Mouse (Mus musculus) ES-Bruce4 (cell line): ENCODE results near the gene Ipo5.

Experiments used
- CTCF ChIP-seq: IDR thresholded peaks from one replicate; pipeline ENCODE4 v1.8.1; 2011; ENCODE audit warnings: low read depth, low read length
- EP300 ChIP-seq: IDR thresholded peaks from 2 replicates; pipeline ENCODE4 v1.6.1; 2011; ENCODE audit warnings: low read depth, low read length; ENCODE audit not compliant: insufficient read depth
- POLR2A ChIP-seq: IDR thresholded peaks from one replicate; pipeline ENCODE4 v1.8.1; 2011; ENCODE audit warnings: low read length; ENCODE audit not compliant: insufficient read depth

DNA sequence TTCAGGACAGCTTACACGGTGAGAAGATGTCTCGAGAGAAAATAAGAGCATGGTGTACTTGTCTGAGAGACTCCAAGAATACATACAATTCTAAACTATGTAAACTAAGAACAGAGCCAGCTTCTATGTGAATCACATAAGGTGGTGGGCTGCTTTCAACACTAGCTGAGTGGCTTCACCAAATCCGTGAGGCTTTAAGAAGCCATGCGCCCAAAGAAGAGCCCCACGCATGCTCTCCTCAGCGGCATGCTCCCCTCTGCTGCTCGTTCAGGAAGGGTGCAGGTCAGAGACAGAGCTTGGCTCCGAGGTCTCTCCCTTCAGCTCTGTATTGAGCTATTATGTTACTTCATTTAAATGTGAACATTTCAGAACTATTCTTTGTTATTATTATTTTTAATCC is 18.7 kb upstream of the Ipo5 start:
- TF ChIP-seq POLR2A (no peak), CTCF (no peak), EP300 (no peak)
